Mouse (Mus musculus): ENCODE measurements at regions not wholly inside any gene's neighbourhood (a gene's known extent, or its start where the extent isn't known, plus 50 kb on each side); places are given as distances from the start of the nearest gene placed in this dataset.

DNA sequence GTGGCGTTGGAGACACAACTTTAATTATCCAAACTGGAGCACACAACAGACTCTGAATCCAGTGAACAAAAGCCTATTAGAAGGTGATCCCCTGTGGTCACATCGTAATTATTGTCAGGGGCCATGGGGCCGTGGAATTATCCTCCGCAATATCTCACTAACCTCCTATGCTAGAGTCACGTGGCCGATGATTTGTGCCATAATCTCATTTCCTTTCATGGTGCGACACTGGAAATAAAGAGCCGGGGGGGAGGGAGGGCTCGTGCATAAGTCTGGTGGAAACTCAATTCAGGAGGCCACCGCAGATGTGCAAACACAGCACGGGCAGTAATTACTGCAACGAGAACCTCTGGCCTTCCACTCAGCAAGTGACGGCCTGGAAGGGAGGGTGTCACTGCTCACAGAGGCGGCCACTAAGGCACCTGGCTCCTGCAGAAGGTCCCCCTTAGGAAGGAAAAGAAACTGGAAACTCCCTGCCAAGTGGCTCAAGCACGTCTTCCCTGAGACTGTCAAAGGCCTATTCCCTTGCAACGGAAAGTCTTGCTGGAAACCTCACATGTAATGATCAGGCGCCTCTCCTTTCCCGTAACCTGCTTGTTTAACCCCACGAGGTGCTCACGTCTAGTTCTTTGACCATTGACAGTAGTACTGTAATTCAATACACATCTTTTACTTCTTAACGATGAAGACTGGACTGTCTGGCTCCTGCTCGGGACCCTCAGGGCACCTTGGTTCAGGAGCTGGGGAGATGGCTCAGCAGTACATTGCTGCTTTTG is 65.6 kb upstream of the Gm10260 start:
- WGBS: 13% methylated on average over 22 of the region's 22 CpGs
- H3K9me3 ChIP-seq (ENCODE audit: control insufficient read depth, low read length): no peaks in the 10 kb centered on the region
- ATAC-seq (ENCODE audit: low FRiP score, low TSS enrichment): peak; percentile 26; the same call in 1 of the 2 replicates
- H3K36me3 ChIP-seq (ENCODE audit: control insufficient read depth, insufficient read depth, low read length): no peaks in the 10 kb centered on the region
- no peak overlapping the region for H3K4me3 ChIP-seq (ENCODE audit: low read length)
- no peak overlapping the region for H3K9ac ChIP-seq (ENCODE audit: low read depth, low read length)
- peak overlapping the region; percentile 6; the same call in 1 of the 2 replicates for H3K4me2 ChIP-seq (replicated peaks; ENCODE audit: low read depth, low read length)
- peaks cover 12% of the 10 kb centered on the region; the same call in 1 of the 2 replicates for H3K4me1 ChIP-seq (ENCODE audit: control insufficient read depth, insufficient read depth, low read length)
- no peak overlapping the region for H3K27ac ChIP-seq (ENCODE audit: low read depth, low read length)
- H3K27me3 ChIP-seq (ENCODE audit: control insufficient read depth, insufficient read depth, low read length): no peaks in the 10 kb centered on the region; the same call in 1 of the 2 replicates

DNA sequence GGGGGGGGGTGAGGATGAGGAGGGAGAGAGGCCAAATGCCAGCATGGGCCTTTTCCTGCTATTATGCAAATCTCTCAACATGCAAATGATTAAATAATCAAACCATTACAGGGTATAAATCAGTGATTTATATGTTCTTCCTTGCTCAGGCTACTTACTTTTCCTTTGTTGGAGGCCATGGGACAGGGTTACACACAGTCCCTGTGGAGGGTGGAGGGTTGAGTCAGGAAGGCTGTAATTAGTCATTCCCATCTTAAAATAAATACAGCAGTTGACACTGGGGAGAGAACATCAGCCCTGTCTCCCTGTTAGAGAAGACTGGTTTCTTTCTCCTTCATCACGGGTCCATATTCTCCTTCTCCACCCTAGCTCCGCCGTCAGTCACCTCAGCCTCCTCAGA is 64.9 kb upstream of the Gm10260 start:
- Histone ChIP-seq H3K4me3 (ENCODE audit: low read length) (no peak overlapping the region), H3K27ac (ENCODE audit: low read depth, low read length) (no peak overlapping the region), H3K9me3 (ENCODE audit: control insufficient read depth, low read length) (no peaks in the 10 kb centered on the region), H3K36me3 (ENCODE audit: control insufficient read depth, insufficient read depth, low read length) (no peaks in the 10 kb centered on the region), H3K27me3 (ENCODE audit: control insufficient read depth, insufficient read depth, low read length) (no peaks in the 10 kb centered on the region), H3K4me1 (ENCODE audit: control insufficient read depth, insufficient read depth, low read length) (peaks cover 12% of the 10 kb centered on the region; the same call in 1 of the 2 replicates), H3K9ac (ENCODE audit: low read depth, low read length) (no peak overlapping the region), H3K4me2 (replicated peaks; ENCODE audit: low read depth, low read length) (no peak overlapping the region; the same call in 1 of the 2 replicates)
- WGBS: 42% methylated on average over 3 of the region's 3 CpGs
- peak; percentile 68 for ATAC-seq (ENCODE audit: low FRiP score, low TSS enrichment)

DNA sequence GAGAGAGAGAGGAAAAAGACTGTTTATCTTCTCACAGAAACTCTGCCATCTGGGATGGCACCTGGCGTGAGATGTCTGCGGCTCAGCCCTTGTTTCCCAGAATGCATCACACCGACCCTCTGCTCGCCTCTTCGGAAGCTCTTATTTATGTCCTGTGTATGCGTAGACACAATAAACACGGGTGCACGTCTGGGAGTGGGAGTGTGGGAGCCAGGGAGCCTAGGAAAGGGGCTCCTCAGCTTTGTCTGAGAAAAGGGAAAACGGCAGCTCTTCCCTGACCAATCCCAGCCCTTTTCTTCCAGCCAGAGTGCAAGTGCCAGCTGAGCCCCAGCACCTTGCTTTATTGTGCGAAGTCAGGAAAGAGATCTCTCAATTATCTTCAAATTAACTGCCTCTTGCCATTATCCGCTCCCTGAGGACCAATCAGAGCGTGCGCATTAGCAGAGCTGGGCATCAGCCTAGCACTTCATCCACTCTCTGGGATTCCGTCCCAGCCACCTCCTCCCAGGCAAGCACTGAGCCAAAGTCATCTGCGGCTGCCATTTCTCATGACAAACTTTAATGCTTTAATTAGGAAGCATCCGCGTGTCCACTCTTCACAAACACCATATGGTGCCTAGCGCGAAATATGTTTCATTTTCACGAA is 63.8 kb upstream of the Gm10260 start:
- Histone ChIP-seq H3K27me3 (ENCODE audit: control insufficient read depth, insufficient read depth, low read length) (no peaks in the 10 kb centered on the region), H3K4me1 (ENCODE audit: control insufficient read depth, insufficient read depth, low read length) (peaks cover 12% of the 10 kb centered on the region; the same call in 1 of the 2 replicates), H3K4me2 (replicated peaks; ENCODE audit: low read depth, low read length) (peak overlapping the region; percentile 33), H3K9ac (ENCODE audit: low read depth, low read length) (no peak overlapping the region), H3K27ac (ENCODE audit: low read depth, low read length) (no peak overlapping the region), H3K4me3 (ENCODE audit: low read length) (no peak overlapping the region), H3K9me3 (ENCODE audit: control insufficient read depth, low read length) (no peaks in the 10 kb centered on the region), H3K36me3 (ENCODE audit: control insufficient read depth, insufficient read depth, low read length) (no peaks in the 10 kb centered on the region)
- ATAC-seq (ENCODE audit: low FRiP score, low TSS enrichment): no peak
- WGBS: 49% methylated on average over 20 of the region's 20 CpGs

DNA sequence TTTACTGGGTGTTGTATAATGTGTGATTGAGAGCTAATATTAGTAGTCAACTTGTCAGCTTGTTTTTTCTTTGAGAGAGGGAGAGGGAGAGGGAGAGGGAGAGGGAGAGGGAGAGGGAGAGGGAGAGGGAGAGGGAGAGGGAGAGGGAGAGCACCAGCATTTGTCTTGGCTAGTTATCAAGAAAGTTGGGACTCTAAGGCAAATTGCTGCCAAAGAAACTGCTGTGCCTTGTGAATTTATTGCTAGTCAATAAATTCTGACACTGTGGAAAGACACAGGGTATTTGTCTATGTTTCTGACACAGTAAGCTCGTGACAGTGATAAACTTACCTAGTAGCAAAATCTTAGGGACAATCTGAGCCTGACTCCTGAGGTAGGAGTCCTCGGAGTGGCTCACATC is 61.2 kb upstream of the Gm10260 start:
- no peak overlapping the region for H3K9ac ChIP-seq (ENCODE audit: low read depth, low read length)
- 0 out of 2 replicates have a peak, but pooled peaks have one; percentile 10 for ATAC-seq (ENCODE audit: low FRiP score, low TSS enrichment)
- WGBS: 24% methylated on average over 2 of the region's 2 CpGs
- no peaks in the 10 kb centered on the region for H3K27me3 ChIP-seq (ENCODE audit: control insufficient read depth, insufficient read depth, low read length)
- no peak overlapping the region for H3K4me3 ChIP-seq (ENCODE audit: low read length)
- no peaks in the 10 kb centered on the region for H3K9me3 ChIP-seq (ENCODE audit: control insufficient read depth, low read length)
- no peak overlapping the region for H3K4me2 ChIP-seq (replicated peaks; ENCODE audit: low read depth, low read length)
- H3K27ac ChIP-seq (ENCODE audit: low read depth, low read length): no peak overlapping the region
- H3K4me1 ChIP-seq (ENCODE audit: control insufficient read depth, insufficient read depth, low read length): peaks cover 12% of the 10 kb centered on the region; the same call in 1 of the 2 replicates
- H3K36me3 ChIP-seq (ENCODE audit: control insufficient read depth, insufficient read depth, low read length): no peaks in the 10 kb centered on the region

DNA sequence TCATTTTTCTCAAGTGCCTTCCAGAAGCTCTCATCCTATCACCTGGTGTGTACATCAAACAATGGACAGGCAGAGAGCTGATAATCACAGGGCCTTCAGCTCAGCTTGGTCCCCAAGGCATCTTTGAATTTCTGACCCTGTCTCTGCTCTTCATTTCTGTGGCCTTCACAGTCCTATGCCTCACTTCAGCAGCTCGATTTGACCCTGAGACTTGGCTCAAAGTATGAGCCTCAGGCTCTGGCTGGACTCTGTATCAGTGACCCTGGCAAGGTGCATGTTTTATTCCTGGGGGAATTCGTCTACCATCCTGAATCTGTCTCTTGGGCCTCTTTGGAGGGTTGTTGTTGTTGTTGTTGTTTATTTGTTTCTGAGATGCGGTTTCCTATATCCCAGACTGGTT is 60.6 kb upstream of the Gm10260 start:
- no peak for ATAC-seq (ENCODE audit: low FRiP score, low TSS enrichment)
- H3K4me2 ChIP-seq (replicated peaks; ENCODE audit: low read depth, low read length): no peak overlapping the region
- H3K4me1 ChIP-seq (ENCODE audit: control insufficient read depth, insufficient read depth, low read length): peaks cover 12% of the 10 kb centered on the region; the same call in 1 of the 2 replicates
- no peak overlapping the region for H3K9ac ChIP-seq (ENCODE audit: low read depth, low read length)
- H3K27me3 ChIP-seq (ENCODE audit: control insufficient read depth, insufficient read depth, low read length): no peaks in the 10 kb centered on the region
- no peaks in the 10 kb centered on the region for H3K9me3 ChIP-seq (ENCODE audit: control insufficient read depth, low read length)
- no peak overlapping the region for H3K4me3 ChIP-seq (ENCODE audit: low read length)
- WGBS: 82% methylated on average over 3 of the region's 3 CpGs
- no peak overlapping the region for H3K27ac ChIP-seq (ENCODE audit: low read depth, low read length)
- no peaks in the 10 kb centered on the region for H3K36me3 ChIP-seq (ENCODE audit: control insufficient read depth, insufficient read depth, low read length)

DNA sequence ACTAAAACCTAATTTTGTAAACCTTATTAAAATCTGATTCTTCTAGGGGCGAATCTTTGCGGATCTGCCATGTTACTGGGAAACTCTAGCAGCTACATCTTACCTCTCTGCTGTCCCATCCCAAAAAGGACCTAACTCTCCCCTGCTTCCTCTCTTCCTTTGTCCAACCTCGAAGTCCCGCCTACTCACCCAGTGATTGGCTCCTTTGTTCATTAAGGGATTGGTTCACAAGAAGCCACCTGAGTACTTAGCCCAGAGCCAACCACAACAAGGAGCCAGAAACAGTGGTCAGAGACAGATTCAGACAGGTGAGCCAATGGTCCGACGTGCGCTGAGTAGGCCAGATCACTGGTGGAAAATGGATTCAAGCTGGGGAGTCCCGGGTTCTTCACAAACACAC is 60.0 kb upstream of the Gm10260 start:
- 94% methylated on average over 8 of the region's 8 CpGs for WGBS
- Histone ChIP-seq H3K4me2 (replicated peaks; ENCODE audit: low read depth, low read length) (no peak overlapping the region), H3K4me1 (ENCODE audit: control insufficient read depth, insufficient read depth, low read length) (peaks cover 12% of the 10 kb centered on the region; the same call in 1 of the 2 replicates), H3K27ac (ENCODE audit: low read depth, low read length) (no peak overlapping the region), H3K4me3 (ENCODE audit: low read length) (no peak overlapping the region), H3K27me3 (ENCODE audit: control insufficient read depth, insufficient read depth, low read length) (no peaks in the 10 kb centered on the region), H3K36me3 (ENCODE audit: control insufficient read depth, insufficient read depth, low read length) (no peaks in the 10 kb centered on the region), H3K9ac (ENCODE audit: low read depth, low read length) (no peak overlapping the region), H3K9me3 (ENCODE audit: control insufficient read depth, low read length) (no peaks in the 10 kb centered on the region)
- ATAC-seq (ENCODE audit: low FRiP score, low TSS enrichment): no peak

DNA sequence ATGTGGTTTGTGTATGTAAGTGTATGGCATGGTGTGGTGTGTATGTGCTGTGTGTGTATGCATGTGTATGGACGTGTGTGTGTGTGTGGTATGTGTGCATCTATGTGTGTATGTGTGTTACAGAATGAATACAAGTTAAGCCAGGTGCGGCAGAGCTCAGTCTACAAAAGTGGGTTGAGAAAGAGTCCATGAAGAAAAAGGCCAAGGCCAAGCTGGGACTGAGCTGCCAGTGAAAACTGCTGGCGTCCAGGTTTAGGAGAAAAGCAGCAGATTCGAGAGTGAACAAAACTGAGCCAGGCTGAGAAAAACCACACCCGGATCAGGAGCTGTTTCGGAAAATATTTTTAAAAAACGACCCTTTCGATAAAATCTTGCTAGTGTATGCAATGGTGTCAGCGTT is 58.6 kb upstream of the Gm10260 start:
- Histone ChIP-seq H3K4me1 (ENCODE audit: control insufficient read depth, insufficient read depth, low read length) (peaks cover 6% of the 10 kb centered on the region; the same call in 1 of the 2 replicates), H3K4me3 (ENCODE audit: low read length) (no peak overlapping the region), H3K4me2 (replicated peaks; ENCODE audit: low read depth, low read length) (no peak overlapping the region), H3K9me3 (ENCODE audit: control insufficient read depth, low read length) (no peaks in the 10 kb centered on the region), H3K9ac (ENCODE audit: low read depth, low read length) (no peak overlapping the region), H3K36me3 (ENCODE audit: control insufficient read depth, insufficient read depth, low read length) (no peaks in the 10 kb centered on the region), H3K27ac (ENCODE audit: low read depth, low read length) (no peak overlapping the region), H3K27me3 (ENCODE audit: control insufficient read depth, insufficient read depth, low read length) (no peaks in the 10 kb centered on the region)
- ATAC-seq (ENCODE audit: low FRiP score, low TSS enrichment): no peak
- 92% methylated on average over 9 of the region's 9 CpGs for WGBS

DNA sequence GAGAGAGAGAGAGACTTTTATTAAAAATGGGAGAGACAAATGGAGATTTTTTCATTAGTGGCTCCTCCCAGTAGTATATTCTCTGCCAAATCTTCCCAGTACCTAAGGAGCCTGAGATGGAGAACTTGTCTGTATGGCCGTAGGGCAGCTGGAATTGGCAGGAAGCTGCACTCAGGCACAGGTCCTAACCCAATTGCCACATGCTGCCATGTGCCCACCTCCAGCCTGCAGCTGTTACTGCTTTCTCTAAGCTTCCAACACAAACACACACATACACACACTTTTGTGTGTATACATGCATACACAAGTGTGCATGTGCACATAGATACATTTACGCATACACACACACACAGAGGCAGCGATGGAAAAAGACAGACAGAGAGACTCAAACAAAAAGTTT is 56.5 kb upstream of the Gm10260 start:
- no peak overlapping the region for H3K27ac ChIP-seq (ENCODE audit: low read depth, low read length)
- no peaks in the 10 kb centered on the region for H3K36me3 ChIP-seq (ENCODE audit: control insufficient read depth, insufficient read depth, low read length)
- 79% methylated on average over 3 of the region's 3 CpGs for WGBS
- no peak overlapping the region for H3K4me2 ChIP-seq (replicated peaks; ENCODE audit: low read depth, low read length)
- H3K4me3 ChIP-seq (ENCODE audit: low read length): no peak overlapping the region
- no peak overlapping the region for H3K9ac ChIP-seq (ENCODE audit: low read depth, low read length)
- H3K27me3 ChIP-seq (ENCODE audit: control insufficient read depth, insufficient read depth, low read length): no peaks in the 10 kb centered on the region
- H3K9me3 ChIP-seq (ENCODE audit: control insufficient read depth, low read length): no peaks in the 10 kb centered on the region
- no peaks in the 10 kb centered on the region for H3K4me1 ChIP-seq (ENCODE audit: control insufficient read depth, insufficient read depth, low read length)
- no peak for ATAC-seq (ENCODE audit: low FRiP score, low TSS enrichment)

Data from kidney, embryonic 14.5 days (tissue).